Mouse (Mus musculus): Measurements from ENCODE around the gene Gpr82. TPM values are rescaled to one million over a fixed set of nuclear protein-coding genes. Genes with fewer than 3 reads are reported as not detected.

Gene Gpr82
- polyA plus RNA-seq, 1 experiment = 0.01 TPM

GRCm38 (mm10) chrX:13700681-13701080 lies 39.5 kb downstream of the Gpr82 start:
- Histone ChIP-seq H3K79me2 (ENCODE audit: control insufficient read depth, insufficient read depth) (no peaks in the 10 kb centered on the region), H3K4me2 (ENCODE audit: low read depth) (no peak overlapping the region), H3K36me3 (ENCODE audit: control insufficient read depth, insufficient read depth) (no peaks in the 10 kb centered on the region), H3ac (ENCODE audit: control insufficient read depth, insufficient read length) (no peak overlapping the region), H3K27me3 (ENCODE audit: control insufficient read depth, insufficient read depth, insufficient read length) (no peaks in the 10 kb centered on the region), H3K4me3 (no peak overlapping the region)
- no peak for TF ChIP-seq CEBPB (IDR thresholded peaks at IDR 0.05; ENCODE audit: insufficient read depth, poor library complexity, severe bottlenecking)
- TF ChIP-seq TCF3 (IDR thresholded peaks at IDR 0.05; ENCODE audit: insufficient read length, low read depth) = no peak
- TF ChIP-seq REST (IDR thresholded peaks at IDR 0.05; ENCODE audit: insufficient read depth, insufficient read length) = no peak
- no peak for TF ChIP-seq MAX (IDR thresholded peaks at IDR 0.05; ENCODE audit: low read depth)
- no peak for TF ChIP-seq E2F4 (IDR thresholded peaks at IDR 0.05; ENCODE audit: insufficient read depth)
- TF ChIP-seq SRF (IDR thresholded peaks at IDR 0.05; ENCODE audit: control insufficient read depth, insufficient read length, low read depth) = no peak
- TF ChIP-seq POLR2A (IDR thresholded peaks at IDR 0.05; ENCODE audit: insufficient read length, low read depth) = no peak

- no peaks in the 10 kb centered on the region for H3K36me3 ChIP-seq (ENCODE audit: control insufficient read depth, insufficient read depth)
- no peak for TF ChIP-seq MYOG (IDR thresholded peaks at IDR 0.05; ENCODE audit: control insufficient read depth in 1 of 3, insufficient read depth in 1 of 3, insufficient read length in 2 of 3, low read depth in 2 of 3)
- TF ChIP-seq MAX (IDR thresholded peaks at IDR 0.05; ENCODE audit: low read depth) = no peak
- TF ChIP-seq POLR2AphosphoS2 (IDR thresholded peaks at IDR 0.05; ENCODE audit: insufficient read length, low read depth) = no peak
- TF ChIP-seq CEBPB (IDR thresholded peaks at IDR 0.05; ENCODE audit: insufficient read depth, poor library complexity, severe bottlenecking) = no peak
- no peak for TF ChIP-seq TCF3 (IDR thresholded peaks at IDR 0.05; ENCODE audit: insufficient read length, low read depth)
- no peak for TF ChIP-seq USF1 (IDR thresholded peaks at IDR 0.05; ENCODE audit: low read depth)
- no peak for TF ChIP-seq SRF (IDR thresholded peaks at IDR 0.05; ENCODE audit: control insufficient read depth, insufficient read length, low read depth)
- no peak for TF ChIP-seq E2F4 (IDR thresholded peaks at IDR 0.05; ENCODE audit: insufficient read depth)
- TF ChIP-seq MYOD1 (IDR thresholded peaks at IDR 0.05; ENCODE audit: control insufficient read depth in 1 of 3, insufficient read length in 2 of 3, low read depth in 2 of 3) = no peak
- no peak for TF ChIP-seq REST (IDR thresholded peaks at IDR 0.05; ENCODE audit: insufficient read depth, insufficient read length)
- no peak for TF ChIP-seq TCF12 (IDR thresholded peaks at IDR 0.05; ENCODE audit: insufficient read depth, poor library complexity, severe bottlenecking)
- TF ChIP-seq POLR2A (IDR thresholded peaks at IDR 0.05; ENCODE audit: insufficient read length, low read depth) = no peak
- H3K79me2 ChIP-seq (ENCODE audit: control insufficient read depth, insufficient read depth) = no peaks in the 10 kb centered on the region
- no peak overlapping the region for H3K4me2 ChIP-seq (ENCODE audit: low read depth)
- H3K4me3 ChIP-seq = no peak overlapping the region
- no peak overlapping the region for H3ac ChIP-seq (ENCODE audit: control insufficient read depth, insufficient read length)
- no peaks in the 10 kb centered on the region for H3K27me3 ChIP-seq (ENCODE audit: control insufficient read depth, insufficient read depth, insufficient read length)
Measured at GRCm38 (mm10) chrX:13705051-13705450, 43.9 kb downstream of the Gpr82 start.

- Histone ChIP-seq H3K36me3 (ENCODE audit: control insufficient read depth, insufficient read depth) (no peaks in the 10 kb centered on the region), H3K79me2 (ENCODE audit: control insufficient read depth, insufficient read depth) (no peaks in the 10 kb centered on the region), H3K4me3 (no peak overlapping the region), H3K4me2 (ENCODE audit: low read depth) (no peak overlapping the region), H3ac (ENCODE audit: control insufficient read depth, insufficient read length) (no peak overlapping the region), H3K27me3 (ENCODE audit: control insufficient read depth, insufficient read depth, insufficient read length) (no peaks in the 10 kb centered on the region)
- TF ChIP-seq MAX (IDR thresholded peaks at IDR 0.05; ENCODE audit: low read depth) (no peak), SRF (IDR thresholded peaks at IDR 0.05; ENCODE audit: control insufficient read depth, insufficient read length, low read depth) (no peak), REST (IDR thresholded peaks at IDR 0.05; ENCODE audit: insufficient read depth, insufficient read length) (no peak), MYOG (IDR thresholded peaks at IDR 0.05; ENCODE audit: control insufficient read depth in 1 of 3, insufficient read depth in 1 of 3, insufficient read length in 2 of 3, low read depth in 2 of 3) (no peak), TCF12 (IDR thresholded peaks at IDR 0.05; ENCODE audit: insufficient read depth, poor library complexity, severe bottlenecking) (no peak), USF1 (IDR thresholded peaks at IDR 0.05; ENCODE audit: low read depth) (no peak), TCF3 (IDR thresholded peaks at IDR 0.05; ENCODE audit: insufficient read length, low read depth) (no peak), POLR2AphosphoS2 (IDR thresholded peaks at IDR 0.05; ENCODE audit: insufficient read length, low read depth) (no peak), E2F4 (IDR thresholded peaks at IDR 0.05; ENCODE audit: insufficient read depth) (no peak), MYOD1 (IDR thresholded peaks at IDR 0.05; ENCODE audit: control insufficient read depth in 1 of 3, insufficient read length in 2 of 3, low read depth in 2 of 3) (no peak), CEBPB (IDR thresholded peaks at IDR 0.05; ENCODE audit: insufficient read depth, poor library complexity, severe bottlenecking) (no peak), POLR2A (IDR thresholded peaks at IDR 0.05; ENCODE audit: insufficient read length, low read depth) (no peak)
Measured at GRCm38 (mm10) chrX:13710174-13710573, 49.0 kb downstream of the Gpr82 start.

Other genes starting within 250 kb of the Gpr82 start
- gene Nyx, start 195.3 kb upstream of the Gpr82 start, polyA plus RNA-seq (2012; fragmentation: generic; extraction: Trizol) = 0.01 TPM
- not detected for gene Gpr34, start 29.3 kb upstream of the Gpr82 start, polyA plus RNA-seq (2012; fragmentation: generic; extraction: Trizol)
- gene Cask, start 190.0 kb downstream of the Gpr82 start, polyA plus RNA-seq (2012; fragmentation: generic; extraction: Trizol) = 12.0 TPM

All from myocyte (in vitro differentiated cells).